Mouse (Mus musculus) cortical plate, adult 2 months (tissue): ENCODE data around the gene Ttc34.

Source experiments
- CTCF ChIP-seq: fragments of 200-500 bp; IDR thresholded peaks from 2 replicates; pipeline ENCODE4 v1.5.1; 2011; ENCODE audit warnings: mild to moderate bottlenecking, control low read depth, low read length; ENCODE audit not compliant: insufficient read depth; ENCODE audit errors: extremely low read depth
- POLR2A ChIP-seq: fragments of 200-500 bp; IDR thresholded peaks from 2 replicates; pipeline ENCODE4 v1.6.1; 2011; ENCODE audit warnings: mild to moderate bottlenecking, low read length, control low read depth; ENCODE audit not compliant: insufficient read depth; ENCODE audit errors: extremely low read depth

- TF ChIP-seq CTCF (no peak), POLR2A (no peak)
Measured at GRCm38 (mm10) chr4:154864961-154865760, 27.9 kb downstream of the Ttc34 start.
